Mouse (Mus musculus) 416B (cell line): Measurements from ENCODE around the gene Napb.
"Not testable (repeated sequence)": the region's sequence is repeated elsewhere in the genome, so short reads cannot be mapped to it uniquely, and the experiment has no call there.

Experiments used
- DNase-seq: peaks from one replicate; pipeline ENCODE4 v3.0.0; 2011; ENCODE audit warnings: low read depth

The Napb gene

GRCm38 (mm10) chr2:148732327-148733000 lies at the start of gene Napb:
TSS of gene Napb (minus strand) at chr2:148732467.
- peak; percentile 76 for DNase-seq

GRCm38 (mm10) chr2:148781709-148782108 lies 49.4 kb upstream of the Napb start, which contains the start of gene 8030411F24Rik:
TSS of gene 8030411F24Rik (plus strand) at chr2:148782009.
- no peak for DNase-seq

- DNase-seq = not testable (repeated sequence)
Observed at GRCm38 (mm10) chr2:148771397-148771796, 39.1 kb upstream of the Napb start, which contains the start of gene Cst11. TSS of gene Cst11 (minus strand) at chr2:148771497.

- no peak for DNase-seq
Observed at GRCm38 (mm10) chr2:148763648-148764388, 31.6 kb upstream of the Napb start.

GRCm38 (mm10) chr2:148754310-148754846 lies 22.1 kb upstream of the Napb start:
- DNase-seq = peak; percentile 77

- peak; percentile 89 for DNase-seq
Observed at GRCm38 (mm10) chr2:148751893-148752813, 19.9 kb upstream of the Napb start.

- DNase-seq = no peak
Observed at GRCm38 (mm10) chr2:148750058-148750457, 17.8 kb upstream of the Napb start, which contains the start of gene Cstl1. TSS of gene Cstl1 (plus strand) at chr2:148750358.

- DNase-seq = peak; percentile 7
Observed at GRCm38 (mm10) chr2:148743846-148744407, 11.7 kb upstream of the Napb start.

GRCm38 (mm10) chr2:148743001-148743400 lies 10.7 kb upstream of the Napb start:
- DNase-seq = no peak

GRCm38 (mm10) chr2:148731614-148732326 lies 497 bp downstream of the Napb start:
- DNase-seq = no peak

- peak; percentile 49 for DNase-seq
Observed at GRCm38 (mm10) chr2:148719271-148719995, 12.8 kb downstream of the Napb start.

- no peak for DNase-seq
Observed at GRCm38 (mm10) chr2:148717072-148717471, 15.2 kb downstream of the Napb start.

GRCm38 (mm10) chr2:148712326-148712725 lies 19.9 kb downstream of the Napb start:
- DNase-seq = no peak

GRCm38 (mm10) chr2:148707202-148707530 lies 25.1 kb downstream of the Napb start:
- DNase-seq = no peak

- peak; percentile 61 for DNase-seq
Observed at GRCm38 (mm10) chr2:148706409-148707201, 25.7 kb downstream of the Napb start.

- no peak for DNase-seq
Observed at GRCm38 (mm10) chr2:148698571-148698970, 33.7 kb downstream of the Napb start.

- DNase-seq = no peak
Observed at GRCm38 (mm10) chr2:148690781-148691180, 41.5 kb downstream of the Napb start.

GRCm38 (mm10) chr2:148690291-148690690 lies 42.0 kb downstream of the Napb start:
- no peak for DNase-seq

GRCm38 (mm10) chr2:148689444-148690140 lies 42.7 kb downstream of the Napb start:
- no peak for DNase-seq
